Comparison of ENCODE assay signal across 23 mouse cellular contexts in the genomic region with DNA sequence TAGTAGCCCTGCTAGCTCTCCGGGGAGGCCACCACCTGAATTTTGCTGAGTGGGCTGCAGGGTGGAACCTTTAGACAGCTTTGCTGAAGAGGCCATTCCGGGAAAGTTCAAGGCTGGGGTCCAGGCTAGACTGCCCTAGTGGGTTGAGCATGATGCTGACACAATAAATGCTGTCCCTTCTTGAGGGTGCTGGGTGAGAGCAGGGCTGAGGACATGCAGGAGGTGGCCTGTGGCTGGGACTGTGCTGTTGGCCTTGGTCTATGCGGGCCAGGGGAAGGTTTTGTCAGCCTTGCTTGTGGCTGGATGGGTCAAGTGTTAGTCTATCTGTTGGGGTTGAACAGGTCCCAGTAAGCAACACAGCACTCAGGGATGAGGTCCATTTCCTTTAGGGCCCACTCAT. TPM values are rescaled to one million over a fixed set of nuclear protein-coding genes. Genes with fewer than 3 reads are reported as not detected.
DNase-seq lines count a peak whose midpoint lies in the region; ATAC-seq and TF ChIP-seq lines count a peak whose summit lies in the region.
"Had no signal": no experiment of that assay in that cellular context is flagged by ENCODE, and none has a peak within 500 bp of the region (broad histone marks: within the 10 kb centered on the region; RNA-seq: fewer than 3 reads in every experiment).

No protein-coding gene starts in this region.

- H3K4me2 ChIP-seq in heart, embryonic 11.5 days: no peak overlapping the region
- H3K4me2 ChIP-seq in hindbrain, embryonic 13.5 days: no peak overlapping the region
- H3K4me2 ChIP-seq in hindbrain, embryonic 12.5 days (replicated peaks): no peak overlapping the region
- H3K4me2 ChIP-seq in lung, embryonic 14.5 days: no peak overlapping the region
- no peak overlapping the region for H3K4me2 ChIP-seq in lung, postnatal 0 days (replicated peaks; ENCODE audit: low read depth, low read length)
- H3K4me2 ChIP-seq: forebrain, embryonic 15.5 days; hindbrain, embryonic 15.5 days; intestine, embryonic 15.5 days; kidney, embryonic 15.5 days; midbrain, embryonic 13.5 days had no signal

- TF ChIP-seq CTCF in lung, embryonic 14.5 days (IDR thresholded peaks at IDR 0.05; ENCODE audit: low read depth): no peak
- no peak for TF ChIP-seq CTCF in lung, postnatal 0 days (IDR thresholded peaks at IDR 0.05)
- TF ChIP-seq CTCF in bone marrow, adult 2 months (IDR thresholded peaks at IDR 0.05; ENCODE audit: control insufficient read depth, insufficient read depth, low read length): no peak

- 0 out of 2 replicates have a peak overlapping the region, but pooled peaks have one; percentile 50 for H3K27ac ChIP-seq in heart, embryonic 11.5 days (ENCODE audit: low read depth, low read length)
- 0 out of 2 replicates have a peak overlapping the region, but pooled peaks have one; percentile 35 for H3K27ac ChIP-seq in hindbrain, embryonic 13.5 days
- no peak overlapping the region for H3K27ac ChIP-seq in hindbrain, embryonic 12.5 days
- no peak overlapping the region for H3K27ac ChIP-seq in lung, embryonic 14.5 days (ENCODE audit: low read depth)
- no peak overlapping the region for H3K27ac ChIP-seq in lung, postnatal 0 days (ENCODE audit: low read length)
- peak overlapping the region; percentile 64; the same call in 1 of the 2 replicates for H3K27ac ChIP-seq in bone marrow, adult 2 months (ENCODE audit: control insufficient read depth, insufficient read depth, low read depth, low read length, poor library complexity)
- H3K27ac ChIP-seq: embryonic facial prominence, embryonic 10.5 days; forebrain, embryonic 15.5 days; hindbrain, embryonic 15.5 days; kidney, embryonic 15.5 days; limb, embryonic 10.5 days; midbrain, embryonic 13.5 days had no signal

- peaks cover 66% of the 10 kb centered on the region for H3K36me3 ChIP-seq in heart, embryonic 11.5 days (ENCODE audit: control insufficient read depth, insufficient read depth, low read length)
- peaks cover 83% of the 10 kb centered on the region for H3K36me3 ChIP-seq in hindbrain, embryonic 13.5 days
- peaks cover 77% of the 10 kb centered on the region for H3K36me3 ChIP-seq in hindbrain, embryonic 12.5 days
- H3K36me3 ChIP-seq in lung, embryonic 14.5 days (ENCODE audit: insufficient read depth): peaks cover 81% of the 10 kb centered on the region
- peaks cover 61% of the 10 kb centered on the region for H3K36me3 ChIP-seq in lung, postnatal 0 days (ENCODE audit: insufficient read depth, low read length)

- TF ChIP-seq POLR2A in bone marrow, adult 2 months (IDR thresholded peaks at IDR 0.05; ENCODE audit: borderline replicate concordance, control insufficient read depth, low read depth, low read length): no peak

- ATAC-seq in heart, embryonic 11.5 days (replicated peaks; ENCODE audit: insufficient number of reproducible peaks, low FRiP score, low TSS enrichment): no peak
- no peak for ATAC-seq in hindbrain, embryonic 13.5 days (ENCODE audit: low FRiP score)
- no peak for ATAC-seq in hindbrain, embryonic 12.5 days (ENCODE audit: low FRiP score)
- 0 out of 2 replicates have a peak, but pooled peaks have one; percentile 3 for ATAC-seq in lung, embryonic 14.5 days (ENCODE audit: insufficient read depth)
- ATAC-seq in lung, postnatal 0 days: no peak
- ATAC-seq: forebrain, embryonic 15.5 days; intestine, embryonic 15.5 days; midbrain, embryonic 13.5 days had no signal

- H3K4me3 ChIP-seq in heart, embryonic 11.5 days (ENCODE audit: low read depth, low read length): no peak overlapping the region
- no peak overlapping the region for H3K4me3 ChIP-seq in hindbrain, embryonic 13.5 days
- no peak overlapping the region for H3K4me3 ChIP-seq in hindbrain, embryonic 12.5 days
- no peak overlapping the region for H3K4me3 ChIP-seq in lung, embryonic 14.5 days (ENCODE audit: low read depth, low read length)
- H3K4me3 ChIP-seq in lung, postnatal 0 days (ENCODE audit: low read depth, low read length): no peak overlapping the region
- no peak overlapping the region for H3K4me3 ChIP-seq in bone marrow, adult 2 months (replicated peaks; ENCODE audit: control insufficient read depth, low read depth, low read length)
- H3K4me3 ChIP-seq: embryonic facial prominence, embryonic 10.5 days; forebrain, embryonic 15.5 days; hindbrain, embryonic 15.5 days; intestine, embryonic 15.5 days; kidney, embryonic 15.5 days; limb, embryonic 10.5 days; midbrain, embryonic 13.5 days had no signal

- DNase-seq in heart, adult 9 months (ENCODE audit: low spot score in 2 of 2): no peak
- no peak for DNase-seq in lung, embryonic 14.5 days
- DNase-seq in lung, postnatal 0 days (ENCODE audit: low spot score): no peak
- DNase-seq in kidney, postnatal 36 days: no peak
- DNase-seq: adrenal gland, postnatal 25 days; B cell, adult 2 months; cerebellum, adult 9-11 months; gastrocnemius, postnatal 10 days; liver; liver, postnatal 0 days; lung, postnatal 14 days had no signal

- TF ChIP-seq EP300 in lung, postnatal 0 days (IDR thresholded peaks at IDR 0.05): no peak

- WGBS in heart, embryonic 11.5 days (ENCODE audit: insufficient replicate concordance): 88% methylated on average over 3 of the region's 3 CpGs
- WGBS in hindbrain, embryonic 13.5 days: 95% methylated on average over 3 of the region's 3 CpGs
- 97% methylated on average over 3 of the region's 3 CpGs for WGBS in hindbrain, embryonic 12.5 days
- 90% methylated on average over 3 of the region's 3 CpGs for WGBS in lung, embryonic 14.5 days
- 84% methylated on average over 3 of the region's 3 CpGs for WGBS in lung, postnatal 0 days
- WGBS in bone marrow, adult 2 months: 95% methylated on average over 3 of the region's 3 CpGs

- H3K9me3 ChIP-seq in heart, embryonic 11.5 days (replicated peaks; ENCODE audit: control insufficient read depth, low read length): no peaks in the 10 kb centered on the region
- no peaks in the 10 kb centered on the region for H3K9me3 ChIP-seq in hindbrain, embryonic 13.5 days
- no peaks in the 10 kb centered on the region for H3K9me3 ChIP-seq in hindbrain, embryonic 12.5 days (replicated peaks)
- no peaks in the 10 kb centered on the region for H3K9me3 ChIP-seq in lung, embryonic 14.5 days (ENCODE audit: low read depth, low read length)
- no peaks in the 10 kb centered on the region for H3K9me3 ChIP-seq in lung, postnatal 0 days (ENCODE audit: low read length)
- H3K9me3 ChIP-seq: embryonic facial prominence, embryonic 10.5 days; forebrain, embryonic 15.5 days; hindbrain, embryonic 15.5 days; intestine, embryonic 15.5 days; kidney, embryonic 15.5 days; limb, embryonic 10.5 days; midbrain, embryonic 13.5 days had no signal

- H3K27me3 ChIP-seq in heart, embryonic 11.5 days (ENCODE audit: control insufficient read depth, insufficient read depth, low read length): no peaks in the 10 kb centered on the region
- H3K27me3 ChIP-seq in hindbrain, embryonic 13.5 days: no peaks in the 10 kb centered on the region
- H3K27me3 ChIP-seq in hindbrain, embryonic 12.5 days: no peaks in the 10 kb centered on the region
- H3K27me3 ChIP-seq in lung, embryonic 14.5 days (ENCODE audit: insufficient read depth, low read length): no peaks in the 10 kb centered on the region
- H3K27me3 ChIP-seq in lung, postnatal 0 days (replicated peaks; ENCODE audit: insufficient read depth, low read length): no peaks in the 10 kb centered on the region
- H3K27me3 ChIP-seq: CH12.LX; forebrain, embryonic 15.5 days; hindbrain, embryonic 15.5 days; intestine, embryonic 15.5 days; kidney, embryonic 15.5 days; midbrain, embryonic 13.5 days had no signal

- 0 out of 2 replicates have a peak, but pooled peaks cover 7% of the 10 kb centered on the region for H3K4me1 ChIP-seq in heart, embryonic 11.5 days (ENCODE audit: control insufficient read depth, insufficient read depth, low read length)
- peaks cover 2% of the 10 kb centered on the region; the same call in 1 of the 2 replicates for H3K4me1 ChIP-seq in hindbrain, embryonic 13.5 days (replicated peaks)
- peaks cover 1% of the 10 kb centered on the region; the same call in 1 of the 2 replicates for H3K4me1 ChIP-seq in hindbrain, embryonic 12.5 days
- H3K4me1 ChIP-seq in lung, embryonic 14.5 days (ENCODE audit: insufficient read depth): no peaks in the 10 kb centered on the region
- no peaks in the 10 kb centered on the region for H3K4me1 ChIP-seq in lung, postnatal 0 days (ENCODE audit: insufficient read depth, low read depth, low read length)
- no peaks in the 10 kb centered on the region; the same call in 1 of the 2 replicates for H3K4me1 ChIP-seq in bone marrow, adult 2 months (ENCODE audit: control insufficient read depth, insufficient read depth, low read length)
- H3K4me1 ChIP-seq: forebrain, embryonic 15.5 days; hindbrain, embryonic 15.5 days; intestine, embryonic 15.5 days; kidney, embryonic 15.5 days; limb, embryonic 10.5 days; midbrain, embryonic 13.5 days had no signal

- no peak overlapping the region for H3K9ac ChIP-seq in heart, embryonic 11.5 days (ENCODE audit: low read depth, low read length)
- H3K9ac ChIP-seq in hindbrain, embryonic 13.5 days: no peak overlapping the region
- H3K9ac ChIP-seq in hindbrain, embryonic 12.5 days: no peak overlapping the region
- H3K9ac ChIP-seq in lung, embryonic 14.5 days: no peak overlapping the region
- H3K9ac ChIP-seq in lung, postnatal 0 days (replicated peaks; ENCODE audit: low read depth): no peak overlapping the region
- H3K9ac ChIP-seq: forebrain, embryonic 15.5 days; hindbrain, embryonic 15.5 days; intestine, embryonic 15.5 days; kidney, embryonic 15.5 days; liver, postnatal 0 days; midbrain, embryonic 13.5 days had no signal

RNA-seq across cellular contexts. Expression of a gene that starts 33.4 kb away (rescaled TPM):
- polyA plus RNA-seq in heart, embryonic 11.5 days (2014; fragmentation: Nextera tagmentation; extraction: Ambion mirVana): 20.9 and 22.1 TPM in 2 replicates
- polyA plus RNA-seq in hindbrain, embryonic 13.5 days (2015; fragmentation: Nextera tagmentation; extraction: Ambion mirVana): 46.7 and 51.8 TPM in 2 replicates
- polyA plus RNA-seq in hindbrain, embryonic 12.5 days (2016; fragmentation: Nextera tagmentation; extraction: Ambion mirVana): 48.2 and 51.4 TPM in 2 replicates
- polyA plus RNA-seq in lung, embryonic 14.5 days (2014; fragmentation: Nextera tagmentation; extraction: Ambion mirVana): 26.8 and 31.9 TPM in 2 replicates
- polyA plus RNA-seq in lung, postnatal 0 days (2015; fragmentation: Nextera tagmentation; extraction: Ambion mirVana): 25.2 and 26.5 TPM in 2 replicates
- 17.7 and 17.8 TPM in 2 replicates for polyA plus RNA-seq in bone marrow, adult 2 months (2011; ENCODE audit: insufficient read depth, insufficient read length, low replicate concordance, missing spikeins)

RNA-seq across cellular contexts. Expression of a gene that starts 47.1 kb away (rescaled TPM):
- 255 and 272 TPM in 2 replicates for polyA plus RNA-seq in heart, embryonic 11.5 days (2014; fragmentation: Nextera tagmentation; extraction: Ambion mirVana)
- 39.4 and 41.2 TPM in 2 replicates for polyA plus RNA-seq in hindbrain, embryonic 13.5 days (2015; fragmentation: Nextera tagmentation; extraction: Ambion mirVana)
- polyA plus RNA-seq in hindbrain, embryonic 12.5 days (2016; fragmentation: Nextera tagmentation; extraction: Ambion mirVana): 69.6 and 70.9 TPM in 2 replicates
- 43.8 and 45.5 TPM in 2 replicates for polyA plus RNA-seq in lung, embryonic 14.5 days (2014; fragmentation: Nextera tagmentation; extraction: Ambion mirVana)
- 27.4 and 32.4 TPM in 2 replicates for polyA plus RNA-seq in lung, postnatal 0 days (2015; fragmentation: Nextera tagmentation; extraction: Ambion mirVana)
- 19.9 and 35.8 TPM in 2 replicates for polyA plus RNA-seq in bone marrow, adult 2 months (2011; ENCODE audit: insufficient read depth, insufficient read length, low replicate concordance, missing spikeins)

Comparison
In these comparisons a context has a peak if more than half of its experiments do, and no peak if none do; other contexts are left out.
1. H3K27ac ChIP-seq: peak in heart, embryonic 11.5 days (single experiment), hindbrain, embryonic 13.5 days (single experiment) and bone marrow, adult 2 months (single experiment); none in hindbrain, embryonic 12.5 days (single experiment), lung, embryonic 14.5 days (single experiment) and lung, postnatal 0 days (single experiment).